Mouse (Mus musculus): ENCODE data around the gene 4931414P19Rik. TPM values are rescaled to one million over a fixed set of nuclear protein-coding genes. Genes with fewer than 3 reads are reported as not detected.
"Not testable (repeated sequence)": the region's sequence is repeated elsewhere in the genome, so short reads cannot be mapped to it uniquely, and the experiment has no call there.

Gene 4931414P19Rik
- polyA plus RNA-seq, 1 experiment from 2014 or later: 8.3 TPM

- H3K27ac ChIP-seq: peak within 1 kb of the TSS; percentile 95
- peak within 1 kb of the TSS; percentile 92 for H3K4me3 ChIP-seq
- peaks cover 11% of the 10 kb centered on the region; the same call in 1 of the 2 replicates for H3K4me1 ChIP-seq
- under 1% methylated on average over 25 of the region's 25 CpGs for WGBS
- no peaks in the 10 kb centered on the region for H3K9me3 ChIP-seq
- peaks cover 33% of the 10 kb centered on the region for H3K36me3 ChIP-seq
- no peaks in the 10 kb centered on the region for H3K27me3 ChIP-seq (ENCODE audit: insufficient read depth, poor library complexity, severe bottlenecking)
- DNase-seq (ENCODE audit: low spot score): peak; percentile 96
These were observed 12.1 kb upstream of the 4931414P19Rik start, which contains the start of gene Psmb5 for GRCm38 (mm10) chr14:54617897-54618365. TSS of gene Psmb5 (minus strand) at chr14:54618022.

GRCm38 (mm10) chr14:54617152-54617896 lies 11.5 kb upstream of the 4931414P19Rik start:
- Histone ChIP-seq H3K9me3 (no peaks in the 10 kb centered on the region), H3K27me3 (ENCODE audit: insufficient read depth, poor library complexity, severe bottlenecking) (no peaks in the 10 kb centered on the region), H3K4me3 (peak overlapping the region; percentile 92), H3K4me1 (peaks cover 11% of the 10 kb centered on the region; the same call in 1 of the 2 replicates), H3K27ac (peak overlapping the region; percentile 95), H3K36me3 (peaks cover 38% of the 10 kb centered on the region)
- 2% methylated on average over 38 of the region's 38 CpGs for WGBS
- DNase-seq (ENCODE audit: low spot score): no peak

GRCm38 (mm10) chr14:54616226-54616825 lies 10.5 kb upstream of the 4931414P19Rik start:
- H3K27me3 ChIP-seq (ENCODE audit: insufficient read depth, poor library complexity, severe bottlenecking): no peaks in the 10 kb centered on the region
- WGBS: 91% methylated on average over 16 of the region's 16 CpGs
- peaks cover 11% of the 10 kb centered on the region; the same call in 1 of the 2 replicates for H3K4me1 ChIP-seq
- no peaks in the 10 kb centered on the region for H3K9me3 ChIP-seq
- H3K27ac ChIP-seq: no peak overlapping the region
- DNase-seq (ENCODE audit: low spot score): no peak
- peaks cover 44% of the 10 kb centered on the region for H3K36me3 ChIP-seq
- no peak overlapping the region for H3K4me3 ChIP-seq

GRCm38 (mm10) chr14:54614130-54614529 lies 8.3 kb upstream of the 4931414P19Rik start:
- H3K4me3 ChIP-seq; H3K27me3 ChIP-seq (ENCODE audit: insufficient read depth, poor library complexity, severe bottlenecking); DNase-seq (ENCODE audit: low spot score); H3K9me3 ChIP-seq; H3K27ac ChIP-seq: not testable (repeated sequence)
- Histone ChIP-seq H3K4me1 (peaks cover 11% of the 10 kb centered on the region; the same call in 1 of the 2 replicates), H3K36me3 (peaks cover 48% of the 10 kb centered on the region)
- 92% methylated on average over 15 of the region's 16 CpGs for whole genome bisulfite sequencing

DNA sequence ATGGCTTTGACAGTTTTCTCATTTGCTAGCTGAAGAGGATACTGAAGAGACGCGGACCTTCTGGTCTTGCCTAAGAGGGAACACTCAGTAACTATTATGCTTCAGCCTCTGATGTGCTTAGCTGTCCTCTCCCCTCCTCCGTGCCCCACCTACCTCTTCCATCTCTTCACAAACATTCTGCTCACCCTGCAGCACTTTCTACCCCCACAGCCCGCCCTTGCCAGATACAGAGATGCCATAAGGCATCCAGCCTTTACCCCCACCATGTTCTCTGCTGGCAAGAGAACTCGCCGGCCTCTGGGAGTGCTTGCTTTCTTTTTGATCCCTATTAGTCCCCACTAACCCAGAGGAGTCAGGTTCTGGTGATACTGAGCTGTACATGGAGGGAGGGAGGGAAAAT lies 4.9 kb upstream of the 4931414P19Rik start:
- H3K9me3 ChIP-seq: no peaks in the 10 kb centered on the region
- 75% methylated on average over 6 of the region's 6 CpGs for WGBS
- no peak overlapping the region for H3K27ac ChIP-seq
- DNase-seq (ENCODE audit: low spot score): no peak
- H3K27me3 ChIP-seq (ENCODE audit: insufficient read depth, poor library complexity, severe bottlenecking): no peaks in the 10 kb centered on the region
- H3K36me3 ChIP-seq: peaks cover 39% of the 10 kb centered on the region
- peaks cover 6% of the 10 kb centered on the region for H3K4me1 ChIP-seq
- no peak overlapping the region for H3K4me3 ChIP-seq

GRCm38 (mm10) chr14:54609962-54610361 lies 4.2 kb upstream of the 4931414P19Rik start:
- H3K4me3 ChIP-seq: no peak overlapping the region
- H3K36me3 ChIP-seq: peaks cover 32% of the 10 kb centered on the region
- H3K27me3 ChIP-seq (ENCODE audit: insufficient read depth, poor library complexity, severe bottlenecking): no peaks in the 10 kb centered on the region
- DNase-seq (ENCODE audit: low spot score): no peak
- no peak overlapping the region for H3K27ac ChIP-seq
- H3K9me3 ChIP-seq: no peaks in the 10 kb centered on the region
- 71% methylated on average over 4 of the region's 4 CpGs for WGBS
- H3K4me1 ChIP-seq: peaks cover 9% of the 10 kb centered on the region

- WGBS: 82% methylated on average over 4 of the region's 4 CpGs
- H3K27ac ChIP-seq: no peak overlapping the region
- H3K36me3 ChIP-seq: peaks cover 25% of the 10 kb centered on the region
- H3K9me3 ChIP-seq: no peaks in the 10 kb centered on the region
- peaks cover 9% of the 10 kb centered on the region for H3K4me1 ChIP-seq
- no peak overlapping the region for H3K4me3 ChIP-seq
- DNase-seq (ENCODE audit: low spot score): no peak
- no peaks in the 10 kb centered on the region for H3K27me3 ChIP-seq (ENCODE audit: insufficient read depth, poor library complexity, severe bottlenecking)
These were observed 3.5 kb upstream of the 4931414P19Rik start for GRCm38 (mm10) chr14:54609245-54609644.

GRCm38 (mm10) chr14:54607226-54607625 lies 1.4 kb upstream of the 4931414P19Rik start:
- DNase-seq (ENCODE audit: low spot score): no peak
- 62% methylated on average over 8 of the region's 8 CpGs for WGBS
- peaks cover 18% of the 10 kb centered on the region for H3K4me1 ChIP-seq
- no peak overlapping the region for H3K27ac ChIP-seq
- H3K36me3 ChIP-seq: peaks cover 10% of the 10 kb centered on the region
- H3K4me3 ChIP-seq: no peak overlapping the region
- no peaks in the 10 kb centered on the region for H3K27me3 ChIP-seq (ENCODE audit: insufficient read depth, poor library complexity, severe bottlenecking)
- H3K9me3 ChIP-seq: no peaks in the 10 kb centered on the region

GRCm38 (mm10) chr14:54603686-54604085 lies 2.1 kb downstream of the 4931414P19Rik start:
- Histone ChIP-seq H3K36me3 (peaks cover 4% of the 10 kb centered on the region; the same call in 1 of the 2 replicates), H3K4me3 (peak overlapping the region; percentile 76), H3K4me1 (peaks cover 21% of the 10 kb centered on the region), H3K9me3 (no peaks in the 10 kb centered on the region), H3K27me3 (ENCODE audit: insufficient read depth, poor library complexity, severe bottlenecking) (no peaks in the 10 kb centered on the region), H3K27ac (peak overlapping the region; percentile 98)
- WGBS: 81% methylated on average over 8 of the region's 8 CpGs
- no peak for DNase-seq (ENCODE audit: low spot score)

DNA sequence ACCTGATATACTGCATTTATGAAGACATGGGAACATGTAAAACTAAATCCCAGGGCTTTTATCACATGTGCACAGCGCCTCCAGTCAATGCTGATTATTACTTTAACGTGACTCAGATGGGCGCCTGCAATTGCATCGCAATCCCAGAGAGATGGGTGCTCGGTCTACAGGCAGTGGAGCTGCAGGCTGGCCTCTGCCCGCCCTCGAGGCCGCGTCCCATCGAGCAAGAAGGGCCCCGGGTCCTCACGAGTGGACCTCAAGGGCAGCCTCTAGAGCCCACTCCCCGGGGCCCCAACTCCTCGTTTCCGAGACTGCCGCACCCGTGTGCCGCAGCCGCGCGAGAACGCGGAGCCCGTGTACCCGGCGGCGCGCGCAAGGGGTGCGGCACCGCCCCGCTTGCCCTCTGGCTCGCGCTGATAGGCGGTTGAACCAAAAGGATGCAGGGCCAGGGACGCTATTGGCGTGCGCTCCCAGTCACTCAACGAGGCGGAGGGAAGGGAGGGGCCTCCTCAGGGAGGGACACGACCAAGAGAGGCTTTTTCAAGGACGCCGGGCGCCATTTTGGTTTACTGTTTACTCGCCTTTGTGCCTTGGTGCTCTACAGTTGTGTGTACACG lies 2.6 kb downstream of the 4931414P19Rik start:
- peaks cover 21% of the 10 kb centered on the region for H3K4me1 ChIP-seq
- peak; percentile 99 for DNase-seq (ENCODE audit: low spot score)
- under 1% methylated on average over 46 of the region's 46 CpGs for WGBS
- no peaks in the 10 kb centered on the region for H3K9me3 ChIP-seq
- H3K27me3 ChIP-seq (ENCODE audit: insufficient read depth, poor library complexity, severe bottlenecking): no peaks in the 10 kb centered on the region
- H3K27ac ChIP-seq: peak overlapping the region; percentile 98
- H3K4me3 ChIP-seq: peak overlapping the region; percentile 76
- peaks cover 4% of the 10 kb centered on the region; the same call in 1 of the 2 replicates for H3K36me3 ChIP-seq

DNA sequence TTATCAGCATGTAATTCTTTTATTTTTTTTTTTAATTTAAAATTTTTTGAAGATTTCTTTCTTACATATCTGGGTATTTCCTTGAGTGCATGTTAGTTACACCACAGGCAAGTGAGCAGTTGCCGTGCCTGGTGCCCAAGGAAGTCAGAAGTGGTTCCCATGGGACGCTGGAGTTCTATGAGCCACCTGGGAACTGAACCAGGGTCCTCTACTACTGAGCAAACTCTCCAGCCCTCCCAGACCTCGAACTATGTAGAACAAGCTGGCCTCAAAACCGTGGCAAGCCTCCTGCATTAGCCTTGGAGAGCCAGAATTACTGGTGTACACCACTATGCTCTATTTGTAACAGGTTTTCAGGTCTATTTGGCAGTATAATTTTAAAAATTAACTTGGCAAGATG lies 3.2 kb downstream of the 4931414P19Rik start:
- H3K27me3 ChIP-seq (ENCODE audit: insufficient read depth, poor library complexity, severe bottlenecking): no peaks in the 10 kb centered on the region
- H3K27ac ChIP-seq: peak overlapping the region; percentile 98
- no peak for DNase-seq (ENCODE audit: low spot score)
- H3K9me3 ChIP-seq: no peaks in the 10 kb centered on the region
- peak overlapping the region; percentile 76 for H3K4me3 ChIP-seq
- H3K36me3 ChIP-seq: peaks cover 5% of the 10 kb centered on the region; the same call in 1 of the 2 replicates
- peaks cover 21% of the 10 kb centered on the region for H3K4me1 ChIP-seq
- 48% methylated on average over 4 of the region's 4 CpGs for WGBS

DNA sequence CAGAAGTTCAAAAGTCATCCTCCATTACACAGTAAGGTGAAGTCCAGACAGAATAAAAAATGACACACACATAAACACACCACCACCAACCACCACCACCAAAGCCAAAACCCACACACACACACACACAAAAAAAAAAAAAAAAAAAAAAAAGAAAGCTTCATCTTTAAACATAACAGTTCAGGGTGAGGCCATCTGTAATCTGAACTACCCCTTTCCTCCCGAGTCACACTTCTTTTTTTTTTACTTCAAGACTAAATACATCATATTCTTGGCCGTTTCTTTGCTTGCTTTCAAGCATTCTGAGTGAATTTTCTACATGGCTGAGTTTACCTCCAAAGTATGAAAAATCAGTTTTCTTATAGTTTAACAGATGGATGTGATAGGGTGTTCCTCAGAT lies 4.2 kb downstream of the 4931414P19Rik start:
- Histone ChIP-seq H3K36me3 (peaks cover 10% of the 10 kb centered on the region; the same call in 1 of the 2 replicates), H3K27me3 (ENCODE audit: insufficient read depth, poor library complexity, severe bottlenecking) (no peaks in the 10 kb centered on the region), H3K4me1 (peaks cover 21% of the 10 kb centered on the region), H3K27ac (no peak overlapping the region), H3K9me3 (no peaks in the 10 kb centered on the region), H3K4me3 (no peak overlapping the region)
- no peak for DNase-seq (ENCODE audit: low spot score)
- 60% methylated on average over 2 of the region's 2 CpGs for WGBS

GRCm38 (mm10) chr14:54597084-54597483 lies 8.7 kb downstream of the 4931414P19Rik start:
- H3K4me3 ChIP-seq: no peak overlapping the region
- H3K27me3 ChIP-seq (ENCODE audit: insufficient read depth, poor library complexity, severe bottlenecking): no peaks in the 10 kb centered on the region
- peaks cover 26% of the 10 kb centered on the region; the same call in 1 of the 2 replicates for H3K36me3 ChIP-seq
- peaks cover 35% of the 10 kb centered on the region for H3K4me1 ChIP-seq
- WGBS: 79% methylated on average over 7 of the region's 7 CpGs
- DNase-seq (ENCODE audit: low spot score): no peak
- no peaks in the 10 kb centered on the region for H3K9me3 ChIP-seq
- H3K27ac ChIP-seq: no peak overlapping the region
